Mouse (Mus musculus) stomach, postnatal 0 days (tissue): ENCODE measurements around the gene Slc10a1. TPM values are rescaled to one million over a fixed set of nuclear protein-coding genes. Genes with fewer than 3 reads are reported as not detected.

Experiments used
- ATAC-seq: fragments of 200-750 bp; cut with Nextera tagmentation; 2 replicates; pipeline ENCODE4 v1.8.0; 2017; ENCODE audit not compliant: low FRiP score, low TSS enrichment
- DNase-seq: peaks from one replicate; pipeline ENCODE4 v3.0.0-alpha.2; 2016; ENCODE audit warnings: low spot score
- H3K27ac ChIP-seq: fragments of 300-500 bp; sonication (generic); replicated peaks from 2 replicates; pipeline ENCODE4 v1.5.1; 2014; ENCODE audit warnings: mild to moderate bottlenecking, control low read depth
- H3K27me3 ChIP-seq: fragments of 300-500 bp; sonication (generic); 2 replicates; pipeline ENCODE4 v1.6.1; 2014; ENCODE audit warnings: low read length; ENCODE audit not compliant: control insufficient read depth, insufficient read depth
- H3K36me3 ChIP-seq: fragments of 300-500 bp; sonication (generic); 2 replicates; pipeline ENCODE4 v1.6.1; 2014; ENCODE audit warnings: low read length, mixed read lengths; ENCODE audit not compliant: control insufficient read depth, insufficient read depth
- H3K4me1 ChIP-seq: fragments of 300-500 bp; sonication (generic); replicated peaks from 2 replicates; pipeline ENCODE4 v1.6.1; 2014; ENCODE audit warnings: antibody characterized with exemption; ENCODE audit not compliant: control insufficient read depth, insufficient read depth
- H3K4me2 ChIP-seq: fragments of 300-500 bp; sonication (generic); replicated peaks from 2 replicates; pipeline ENCODE4 v1.6.1; 2014; ENCODE audit warnings: low read depth, mild to moderate bottlenecking, control low read depth, moderate library complexity
- H3K4me3 ChIP-seq: fragments of 300-500 bp; sonication (generic); 2 replicates; pipeline ENCODE4 v1.5.1; 2014; ENCODE audit warnings: low read depth, low read length, control low read depth
- H3K9ac ChIP-seq: fragments of 300-500 bp; sonication (generic); 2 replicates; pipeline ENCODE4 v1.6.1; 2014; ENCODE audit warnings: mild to moderate bottlenecking, low read length, control low read depth, mixed read lengths
- H3K9me3 ChIP-seq: fragments of 300-500 bp; sonication (generic); 2 replicates; pipeline ENCODE4 v1.6.1; 2016; ENCODE audit warnings: low read length; ENCODE audit not compliant: control insufficient read depth
- CTCF ChIP-seq: IDR thresholded peaks from 2 replicates; pipeline ENCODE4 v1.5.1; 2016; ENCODE audit warnings: antibody characterized with exemption, low read depth, mild to moderate bottlenecking, moderate library complexity
- EP300 ChIP-seq: optimal IDR thresholded peaks from 2 replicates; pipeline ENCODE3; 2016; ENCODE audit warnings: antibody characterized with exemption
- WGBS: fragments of 180-500 bp; shearing (Covaris S2); extraction: QIAGEN DNeasy Blood & Tissue Kit; methylation state at CpG from one replicate; pipeline ENCODE4 v1.1.7; 2014; 5-methylcytosine and 5-hydroxymethylcytosine counted together
- polyA plus RNA-seq: library from polyadenylated mRNA; unstranded; fragments of >200 nt; fragmentation: Nextera tagmentation; extraction: Ambion mirVana; gene quantifications from 2 replicates; pipeline ENCODE4 v1.2.1, GENCODE M21; 2015

Gene Slc10a1
- polyA plus RNA-seq, 1 experiment from 2014 or later, result 0.58 TPM

GRCm38 (mm10) chr12:80975939-80976671 lies 7.6 kb upstream of the Slc10a1 start:
- no peak overlapping the region for H3K4me3 ChIP-seq
- H3K4me2 ChIP-seq, result no peak overlapping the region
- TF ChIP-seq CTCF (no peak), EP300 (no peak)
- no peaks in the 10 kb centered on the region for H3K9me3 ChIP-seq
- no peaks in the 10 kb centered on the region for H3K4me1 ChIP-seq
- no peak overlapping the region for H3K27ac ChIP-seq
- H3K9ac ChIP-seq, result no peak overlapping the region
- no peaks in the 10 kb centered on the region for H3K27me3 ChIP-seq
- WGBS, result 74% methylated on average over 11 of the region's 11 CpGs
- no peaks in the 10 kb centered on the region for H3K36me3 ChIP-seq
- no peak for ATAC-seq
- peak; percentile 7 for DNase-seq

DNA sequence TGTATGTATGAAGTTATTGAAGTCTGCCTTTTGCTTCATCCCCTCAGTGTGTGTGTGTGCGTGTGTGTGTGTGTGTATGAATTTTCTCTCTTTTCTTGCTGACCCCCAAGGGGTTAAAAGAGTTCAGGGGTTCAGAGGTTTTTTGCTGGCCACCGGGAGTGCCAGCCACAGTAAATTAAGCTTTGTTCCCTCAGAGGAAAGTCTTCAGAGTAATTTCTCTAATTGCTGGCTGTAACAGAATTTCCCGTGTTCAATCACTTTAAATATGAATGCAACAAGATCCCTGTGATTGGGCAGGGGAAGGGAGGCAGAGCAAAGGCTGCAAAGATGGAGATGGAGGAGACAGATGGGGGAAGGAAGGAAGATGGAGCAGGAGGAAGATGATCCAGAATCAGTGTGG lies 3.3 kb upstream of the Slc10a1 start:
- no peaks in the 10 kb centered on the region for H3K4me1 ChIP-seq
- H3K36me3 ChIP-seq, result no peaks in the 10 kb centered on the region
- no peak for DNase-seq
- WGBS, result 33% methylated on average over 3 of the region's 3 CpGs
- H3K9me3 ChIP-seq, result no peaks in the 10 kb centered on the region
- H3K4me3 ChIP-seq, result no peak overlapping the region
- no peak overlapping the region for H3K4me2 ChIP-seq
- no peak overlapping the region for H3K9ac ChIP-seq
- ATAC-seq, result no peak
- H3K27me3 ChIP-seq, result no peaks in the 10 kb centered on the region
- TF ChIP-seq EP300 (no peak), CTCF (no peak)
- H3K27ac ChIP-seq, result no peak overlapping the region

DNA sequence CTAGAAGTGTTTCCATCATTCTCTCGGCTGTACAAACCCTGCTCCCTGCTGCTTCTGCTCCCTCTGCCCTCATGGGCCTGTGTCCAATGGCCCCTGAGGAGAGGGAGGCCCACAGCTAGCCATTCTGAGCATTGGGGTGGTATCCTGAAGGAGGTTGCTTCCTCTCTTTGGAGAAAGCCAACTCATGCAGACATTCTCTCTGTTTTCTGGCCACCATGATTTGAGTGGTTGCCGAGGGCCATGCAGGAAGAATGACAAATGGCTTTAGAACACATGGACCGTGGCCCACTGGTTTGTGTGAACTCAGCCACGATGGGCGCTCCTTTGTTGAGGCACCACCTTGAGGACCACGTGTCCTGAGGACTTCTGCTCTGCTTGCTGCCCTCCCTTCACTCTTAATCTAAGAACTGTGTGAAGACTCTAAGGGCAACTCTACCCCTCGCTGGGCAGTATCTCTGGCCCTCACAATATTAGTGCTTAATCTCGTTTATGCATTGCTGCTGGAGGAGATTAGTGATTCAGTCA lies 1.7 kb upstream of the Slc10a1 start:
- WGBS, result 80% methylated on average over 8 of the region's 8 CpGs
- no peak overlapping the region for H3K4me2 ChIP-seq
- ATAC-seq (no peak), DNase-seq (no peak)
- H3K9ac ChIP-seq, result no peak overlapping the region
- no peaks in the 10 kb centered on the region for H3K27me3 ChIP-seq
- no peaks in the 10 kb centered on the region for H3K36me3 ChIP-seq
- H3K9me3 ChIP-seq, result no peaks in the 10 kb centered on the region
- no peak overlapping the region for H3K27ac ChIP-seq
- H3K4me1 ChIP-seq, result no peaks in the 10 kb centered on the region
- TF ChIP-seq EP300 (no peak), CTCF (no peak)
- no peak overlapping the region for H3K4me3 ChIP-seq

DNA sequence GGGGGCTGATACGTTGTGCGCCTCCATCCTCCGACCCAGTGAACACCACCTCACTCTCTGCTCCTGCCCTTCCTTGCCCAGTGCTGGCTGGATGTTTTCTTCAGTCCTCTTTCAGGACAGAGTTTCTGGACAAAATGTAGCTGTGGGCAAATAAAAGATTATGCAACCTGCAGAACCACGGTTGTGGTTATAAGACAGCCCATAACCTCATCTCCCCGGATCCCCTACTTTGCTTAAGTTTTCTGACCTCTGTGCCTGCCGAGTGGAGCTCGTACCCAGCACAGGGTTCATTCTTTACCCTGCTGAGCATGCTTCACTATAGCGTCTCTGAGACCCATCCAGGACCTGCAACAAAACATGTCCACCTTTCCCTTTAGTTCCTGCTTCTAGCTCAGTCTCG lies 587 bp downstream of the Slc10a1 start:
- ATAC-seq (no peak), DNase-seq (no peak)
- no peaks in the 10 kb centered on the region for H3K36me3 ChIP-seq
- H3K9me3 ChIP-seq, result no peaks in the 10 kb centered on the region
- TF ChIP-seq EP300 (no peak), CTCF (no peak)
- H3K4me1 ChIP-seq, result no peaks in the 10 kb centered on the region
- H3K4me3 ChIP-seq, result no peak overlapping the region
- no peak overlapping the region for H3K9ac ChIP-seq
- 80% methylated on average over 9 of the region's 9 CpGs for WGBS
- H3K27me3 ChIP-seq, result no peaks in the 10 kb centered on the region
- no peak overlapping the region for H3K27ac ChIP-seq
- no peak overlapping the region for H3K4me2 ChIP-seq

- ATAC-seq (no peak), DNase-seq (peak; percentile 12)
- no peak overlapping the region for H3K4me2 ChIP-seq
- TF ChIP-seq EP300 (no peak), CTCF (no peak)
- H3K9ac ChIP-seq, result no peak overlapping the region
- no peaks in the 10 kb centered on the region for H3K4me1 ChIP-seq
- H3K9me3 ChIP-seq, result no peaks in the 10 kb centered on the region
- no peak overlapping the region for H3K4me3 ChIP-seq
- H3K27me3 ChIP-seq, result no peaks in the 10 kb centered on the region
- WGBS, result 68% methylated on average over 11 of the region's 11 CpGs
- H3K36me3 ChIP-seq, result no peaks in the 10 kb centered on the region
- no peak overlapping the region for H3K27ac ChIP-seq
These were observed 2.3 kb downstream of the Slc10a1 start for GRCm38 (mm10) chr12:80966059-80966838.

- no peaks in the 10 kb centered on the region for H3K9me3 ChIP-seq
- TF ChIP-seq EP300, result no peak
- TF ChIP-seq CTCF, result no peak
- H3K9ac ChIP-seq, result no peak overlapping the region
- no peak overlapping the region for H3K4me2 ChIP-seq
- 67% methylated on average over 4 of the region's 4 CpGs for WGBS
- DNase-seq (no peak), ATAC-seq (no peak)
- H3K4me3 ChIP-seq, result no peak overlapping the region
- no peaks in the 10 kb centered on the region for H3K4me1 ChIP-seq
- H3K27me3 ChIP-seq, result no peaks in the 10 kb centered on the region
- no peak overlapping the region for H3K27ac ChIP-seq
- no peaks in the 10 kb centered on the region; the same call in 1 of the 2 replicates for H3K36me3 ChIP-seq
These were observed 5.9 kb downstream of the Slc10a1 start for GRCm38 (mm10) chr12:80962566-80962965.
